8 mouse cellular contexts compared by ENCODE assay signal in the genomic region with DNA sequence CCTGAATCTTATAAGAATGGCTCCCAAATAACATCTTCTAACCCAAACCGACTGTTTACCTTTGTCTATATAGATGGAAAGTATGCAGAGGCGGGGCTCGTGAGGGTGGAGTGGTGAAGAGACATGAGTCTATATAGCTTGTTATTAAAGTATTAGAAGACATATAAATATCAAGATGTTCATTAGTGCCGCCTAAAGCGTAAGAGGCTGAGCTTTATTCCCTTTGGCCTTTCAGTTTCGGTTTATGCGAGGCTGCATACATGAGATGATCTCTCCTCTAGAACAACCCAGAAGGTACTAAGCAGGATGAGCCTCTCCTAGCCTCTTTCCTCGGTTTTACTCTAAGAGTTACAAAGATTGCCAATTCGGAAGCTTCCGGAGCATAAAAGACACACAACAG.
"Had no signal": no experiment of that assay in that cellular context is flagged by ENCODE, and none has a peak within 500 bp of the region (broad histone marks: within the 10 kb centered on the region; RNA-seq: fewer than 3 reads in every experiment).

No protein-coding gene starts in this region.

- ATAC-seq: midbrain, embryonic 15.5 days had no signal

- H3K36me3 ChIP-seq: limb, embryonic 13.5 days; midbrain, embryonic 15.5 days; neural tube, embryonic 13.5 days had no signal

- H3K4me2 ChIP-seq: limb, embryonic 13.5 days; midbrain, embryonic 15.5 days; neural tube, embryonic 13.5 days had no signal

- H3K4me3 ChIP-seq: limb, embryonic 13.5 days; midbrain, embryonic 15.5 days; neural tube, embryonic 13.5 days had no signal

- DNase-seq: kidney, adult 8-10 months; kidney, postnatal 25 days; left cerebral cortex, postnatal 4 days; lung, adult 18-20 months; retina, postnatal 1 day had no signal

- H3K27me3 ChIP-seq: limb, embryonic 13.5 days; midbrain, embryonic 15.5 days; neural tube, embryonic 13.5 days had no signal
